Mouse (Mus musculus) forebrain, embryonic 15.5 days (tissue): ENCODE data around the gene Sec61a2. TPM values are rescaled to one million over a fixed set of nuclear protein-coding genes. Genes with fewer than 3 reads are reported as not detected.

ENCODE experiments used
- ATAC-seq: fragments of 200-750 bp; cut with Nextera tagmentation; replicated peaks from 2 replicates; pipeline ENCODE4 v1.8.0; 2017; ENCODE audit warnings: mild to moderate bottlenecking, moderate TSS enrichment, moderate library complexity
- H3K27ac ChIP-seq: fragments of 300-500 bp; sonication (generic); replicated peaks from 2 replicates; pipeline ENCODE4 v1.5.1; 2015; ENCODE audit warnings: mild to moderate bottlenecking, inconsistent platforms
- H3K27me3 ChIP-seq: fragments of 300-500 bp; sonication (generic); 2 replicates; pipeline ENCODE4 v1.6.1; 2015; ENCODE audit warnings: inconsistent platforms
- H3K36me3 ChIP-seq: fragments of 300-500 bp; sonication (generic); 2 replicates; pipeline ENCODE4 v1.6.1; 2015; ENCODE audit warnings: mild to moderate bottlenecking, inconsistent platforms
- H3K4me1 ChIP-seq: fragments of 300-500 bp; sonication (generic); 2 replicates; pipeline ENCODE4 v1.6.1; 2015; ENCODE audit warnings: inconsistent platforms
- H3K4me2 ChIP-seq: fragments of 300-500 bp; sonication (generic); replicated peaks from 2 replicates; pipeline ENCODE4 v1.6.1; 2015; ENCODE audit warnings: mild to moderate bottlenecking, inconsistent platforms
- H3K4me3 ChIP-seq: fragments of 300-500 bp; sonication (generic); 2 replicates; pipeline ENCODE4 v1.5.1; 2015; ENCODE audit warnings: mild to moderate bottlenecking, inconsistent platforms
- H3K9ac ChIP-seq: fragments of 300-500 bp; sonication (generic); replicated peaks from 2 replicates; pipeline ENCODE4 v1.6.1; 2015; ENCODE audit warnings: mild to moderate bottlenecking, inconsistent platforms
- H3K9me3 ChIP-seq: fragments of 300-500 bp; sonication (generic); 2 replicates; pipeline ENCODE4 v1.6.1; 2016; ENCODE audit warnings: inconsistent platforms
- WGBS: fragments of 180-500 bp; shearing (Covaris S2); methylation state at CpG from one replicate; pipeline ENCODE4 v1.1.7; 2015; ENCODE audit warnings: mixed read lengths; 5-methylcytosine and 5-hydroxymethylcytosine counted together
- polyA plus RNA-seq: library from polyadenylated mRNA; unstranded; fragments of >200 nt; fragmentation: Nextera tagmentation; extraction: Ambion mirVana; gene quantifications from 2 replicates; pipeline ENCODE4 v1.2.1, GENCODE M21; 2015

The Sec61a2 gene
- polyA plus RNA-seq, 1 experiment from 2014 or later: 95.8 TPM

DNA sequence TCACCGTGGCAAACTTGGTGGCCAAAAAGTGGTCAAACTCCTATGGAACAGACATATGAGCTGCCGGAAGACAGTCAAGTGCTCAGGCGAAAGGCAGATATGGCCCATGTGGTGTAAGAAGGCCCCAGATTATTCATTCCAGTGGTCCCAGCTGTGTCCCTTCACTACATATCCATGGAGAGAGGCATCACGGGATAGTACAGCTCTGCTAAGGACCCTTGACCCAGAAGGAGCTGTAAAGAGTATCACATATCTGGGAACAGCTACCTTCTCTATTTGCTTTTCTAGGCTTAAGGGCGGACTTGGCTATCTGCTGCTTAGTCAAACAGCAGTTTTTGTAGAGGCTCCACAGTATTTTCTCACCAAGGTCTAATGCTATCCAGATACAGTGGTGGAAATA is 34.6 kb upstream of the Sec61a2 start:
- Histone ChIP-seq H3K9ac (no peak overlapping the region), H3K4me1 (no peaks in the 10 kb centered on the region), H3K4me3 (no peak overlapping the region), H3K27me3 (no peaks in the 10 kb centered on the region), H3K27ac (no peak overlapping the region), H3K4me2 (no peak overlapping the region), H3K9me3 (no peaks in the 10 kb centered on the region), H3K36me3 (peaks cover 14% of the 10 kb centered on the region)
- ATAC-seq: no peak
- WGBS: 93% methylated on average over 5 of the region's 5 CpGs

- WGBS: 96% methylated on average over 5 of the region's 5 CpGs
- H3K36me3 ChIP-seq: peaks cover 17% of the 10 kb centered on the region
- ATAC-seq: no peak
Observed at GRCm38 (mm10) chr2:5927481-5927880, 32.2 kb upstream of the Sec61a2 start.

GRCm38 (mm10) chr2:5923786-5924185 is 28.6 kb upstream of the Sec61a2 start:
- Histone ChIP-seq H3K27me3 (no peaks in the 10 kb centered on the region), H3K4me2 (no peak overlapping the region), H3K9me3 (no peaks in the 10 kb centered on the region), H3K9ac (no peak overlapping the region), H3K4me3 (no peak overlapping the region), H3K36me3 (peaks cover 8% of the 10 kb centered on the region; the same call in 1 of the 2 replicates), H3K27ac (no peak overlapping the region), H3K4me1 (no peaks in the 10 kb centered on the region)
- ATAC-seq: no peak
- WGBS: 87% methylated on average over 9 of the region's 9 CpGs

More at GRCm38 (mm10) chr2:5927481-5927880, 32.2 kb upstream of the Sec61a2 start:
- no peak overlapping the region for H3K4me2 ChIP-seq
- H3K4me3 ChIP-seq: no peak overlapping the region
- no peaks in the 10 kb centered on the region for H3K4me1 ChIP-seq
- H3K9ac ChIP-seq: no peak overlapping the region
- no peak overlapping the region for H3K27ac ChIP-seq
- no peaks in the 10 kb centered on the region for H3K9me3 ChIP-seq
- H3K27me3 ChIP-seq: no peaks in the 10 kb centered on the region

DNA sequence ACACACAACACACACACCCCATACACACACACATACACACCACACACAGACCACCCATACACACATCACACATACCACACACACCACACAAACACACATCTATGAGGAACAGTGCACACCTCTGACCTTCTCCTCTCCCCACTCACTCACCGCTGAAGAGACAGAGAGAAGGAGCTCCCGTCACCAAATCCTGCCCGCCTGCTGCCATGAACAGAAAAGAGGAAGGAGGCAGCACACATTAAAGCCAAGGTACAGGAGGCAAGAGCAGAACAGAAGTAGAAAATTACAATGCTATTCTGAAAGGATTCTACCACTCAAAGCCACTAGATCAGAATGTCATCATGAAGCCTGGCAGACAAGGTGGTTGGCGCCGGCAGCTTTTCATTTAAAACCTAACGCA is 27.6 kb upstream of the Sec61a2 start:
- no peaks in the 10 kb centered on the region for H3K27me3 ChIP-seq
- no peak overlapping the region for H3K4me3 ChIP-seq
- no peaks in the 10 kb centered on the region for H3K4me1 ChIP-seq
- no peak overlapping the region for H3K4me2 ChIP-seq
- no peak overlapping the region for H3K9ac ChIP-seq
- 95% methylated on average over 6 of the region's 6 CpGs for WGBS
- no peak overlapping the region for H3K27ac ChIP-seq
- H3K9me3 ChIP-seq: no peaks in the 10 kb centered on the region
- ATAC-seq: no peak
- peaks cover 10% of the 10 kb centered on the region; the same call in 1 of the 2 replicates for H3K36me3 ChIP-seq

- no peak overlapping the region for H3K4me3 ChIP-seq
- H3K4me2 ChIP-seq: no peak overlapping the region
- ATAC-seq: peak; percentile 43; the same call in 1 of the 2 replicates
- peaks cover 9% of the 10 kb centered on the region for H3K4me1 ChIP-seq
- no peaks in the 10 kb centered on the region for H3K27me3 ChIP-seq
- no peak overlapping the region for H3K27ac ChIP-seq
- H3K9me3 ChIP-seq: no peaks in the 10 kb centered on the region
- H3K36me3 ChIP-seq: no peaks in the 10 kb centered on the region
- H3K9ac ChIP-seq: no peak overlapping the region
- WGBS: 58% methylated on average over 16 of the region's 16 CpGs
Observed at GRCm38 (mm10) chr2:5911282-5911965, 16.2 kb upstream of the Sec61a2 start.

GRCm38 (mm10) chr2:5906625-5907024 is 11.4 kb upstream of the Sec61a2 start:
- Histone ChIP-seq H3K27me3 (no peaks in the 10 kb centered on the region), H3K4me2 (no peak overlapping the region), H3K9me3 (no peaks in the 10 kb centered on the region), H3K4me3 (no peak overlapping the region), H3K4me1 (peaks cover 12% of the 10 kb centered on the region), H3K9ac (no peak overlapping the region), H3K27ac (peak overlapping the region; percentile 70), H3K36me3 (peaks cover 3% of the 10 kb centered on the region)
- WGBS: 44% methylated on average over 3 of the region's 3 CpGs
- ATAC-seq: 0 out of 2 replicates have a peak, but pooled peaks have one; percentile 23

DNA sequence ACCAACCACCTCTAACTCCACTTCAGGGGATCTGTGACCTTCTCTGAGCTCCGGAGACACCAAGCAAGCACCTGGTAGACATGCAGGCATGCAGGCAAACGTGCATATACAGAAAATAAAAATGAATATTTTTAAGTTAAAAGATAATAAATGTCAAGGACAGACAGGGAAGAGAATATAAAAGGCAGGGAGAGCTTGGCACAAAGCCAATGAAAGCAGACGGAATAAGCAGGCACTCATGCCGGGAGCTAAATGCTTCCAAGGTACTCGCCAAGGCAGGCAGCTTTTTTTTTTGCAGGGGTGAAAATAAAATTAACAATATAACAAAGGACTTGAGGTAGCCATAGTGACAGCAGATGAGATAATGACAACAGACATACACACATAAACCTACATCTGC is 10.9 kb upstream of the Sec61a2 start:
- Histone ChIP-seq H3K4me2 (no peak overlapping the region), H3K4me3 (no peak overlapping the region), H3K36me3 (peaks cover 3% of the 10 kb centered on the region), H3K9ac (no peak overlapping the region), H3K27ac (peak overlapping the region; percentile 70), H3K9me3 (no peaks in the 10 kb centered on the region), H3K27me3 (no peaks in the 10 kb centered on the region), H3K4me1 (0 out of 2 replicates have a peak, but pooled peaks cover 9% of the 10 kb centered on the region)
- WGBS: 21% methylated on average over 5 of the region's 5 CpGs
- 0 out of 2 replicates have a peak, but pooled peaks have one; percentile 46 for ATAC-seq

DNA sequence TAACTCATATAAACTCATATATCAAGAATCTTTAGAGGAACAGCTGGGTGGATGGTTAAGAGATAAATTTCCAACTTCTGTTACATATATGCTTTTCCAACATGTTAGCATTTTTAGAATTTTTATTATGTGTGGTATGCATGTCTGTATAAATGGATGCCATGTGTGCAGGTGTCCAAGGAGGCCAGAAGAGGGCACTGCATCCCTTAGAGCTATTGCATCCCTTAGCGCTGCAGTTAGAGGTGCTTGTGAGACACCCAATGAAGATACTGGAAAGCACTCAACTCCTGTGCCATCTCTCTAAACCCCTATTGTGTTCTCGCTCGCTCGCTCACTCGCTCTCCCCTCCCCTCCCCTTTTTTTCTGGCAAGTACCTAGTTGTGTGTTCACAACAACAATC is 4.9 kb upstream of the Sec61a2 start:
- ATAC-seq: no peak
- peaks cover 11% of the 10 kb centered on the region for H3K36me3 ChIP-seq
- no peaks in the 10 kb centered on the region for H3K9me3 ChIP-seq
- no peaks in the 10 kb centered on the region for H3K27me3 ChIP-seq
- H3K4me2 ChIP-seq: no peak overlapping the region
- WGBS: 37% methylated on average over 5 of the region's 5 CpGs
- no peak overlapping the region for H3K4me3 ChIP-seq
- H3K27ac ChIP-seq: no peak overlapping the region
- H3K4me1 ChIP-seq: no peaks in the 10 kb centered on the region
- H3K9ac ChIP-seq: no peak overlapping the region

- no peak; the same call in 1 of the 2 replicates for ATAC-seq
- no peak overlapping the region for H3K27ac ChIP-seq
Observed at GRCm38 (mm10) chr2:5894296-5894695, 936 bp downstream of the Sec61a2 start.

GRCm38 (mm10) chr2:5889412-5889811 is 5.8 kb downstream of the Sec61a2 start:
- H3K9ac ChIP-seq: no peak overlapping the region

More at GRCm38 (mm10) chr2:5894296-5894695, 936 bp downstream of the Sec61a2 start:
- peak overlapping the region; percentile 99 for H3K4me3 ChIP-seq
- peaks cover 18% of the 10 kb centered on the region for H3K36me3 ChIP-seq
- no peaks in the 10 kb centered on the region for H3K9me3 ChIP-seq
- H3K9ac ChIP-seq: peak overlapping the region; percentile 94
- H3K4me1 ChIP-seq: peaks cover 23% of the 10 kb centered on the region
- H3K27me3 ChIP-seq: no peaks in the 10 kb centered on the region
- 41% methylated on average over 11 of the region's 11 CpGs for WGBS
- H3K4me2 ChIP-seq: peak overlapping the region; percentile 66

GRCm38 (mm10) chr2:5888865-5889264 is 6.4 kb downstream of the Sec61a2 start:
- H3K4me2 ChIP-seq: no peak overlapping the region
- no peak for ATAC-seq
- no peak overlapping the region for H3K9ac ChIP-seq
- H3K4me1 ChIP-seq: peaks cover 18% of the 10 kb centered on the region
- H3K27ac ChIP-seq: no peak overlapping the region
- peaks cover 44% of the 10 kb centered on the region for H3K36me3 ChIP-seq
- 89% methylated on average over 5 of the region's 5 CpGs for WGBS
- no peaks in the 10 kb centered on the region for H3K9me3 ChIP-seq
- H3K4me3 ChIP-seq: no peak overlapping the region
- H3K27me3 ChIP-seq: no peaks in the 10 kb centered on the region

More at GRCm38 (mm10) chr2:5889412-5889811, 5.8 kb downstream of the Sec61a2 start:
- no peak overlapping the region for H3K4me3 ChIP-seq
- no peak for ATAC-seq
- H3K4me1 ChIP-seq: peaks cover 21% of the 10 kb centered on the region
- no peaks in the 10 kb centered on the region for H3K27me3 ChIP-seq
- H3K4me2 ChIP-seq: no peak overlapping the region
- H3K36me3 ChIP-seq: peaks cover 42% of the 10 kb centered on the region
- no peak overlapping the region for H3K27ac ChIP-seq
- no peaks in the 10 kb centered on the region for H3K9me3 ChIP-seq
- 71% methylated on average over 2 of the region's 2 CpGs for WGBS

DNA sequence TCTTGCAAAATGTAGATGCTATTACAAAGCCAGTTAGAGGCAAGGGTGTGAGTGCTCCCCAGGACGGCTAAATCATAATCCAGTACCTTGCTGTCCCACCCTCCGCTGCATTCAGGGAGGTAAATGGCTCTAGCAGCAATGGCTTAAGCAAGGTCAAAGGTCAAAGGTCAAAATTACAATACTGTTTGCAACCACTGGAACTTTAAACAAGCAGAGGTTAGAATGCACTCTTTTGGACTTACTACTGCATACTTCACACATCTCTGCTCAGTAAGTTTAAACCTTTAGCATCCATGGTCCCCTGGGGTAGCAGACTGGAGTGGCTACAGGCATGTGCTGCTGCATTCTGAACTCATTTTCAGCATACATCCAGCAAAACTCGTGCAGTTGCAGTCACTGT is 17.8 kb downstream of the Sec61a2 start:
- H3K4me1 ChIP-seq: no peaks in the 10 kb centered on the region
- no peaks in the 10 kb centered on the region for H3K9me3 ChIP-seq
- no peak for ATAC-seq
- H3K27me3 ChIP-seq: no peaks in the 10 kb centered on the region
- peaks cover 71% of the 10 kb centered on the region for H3K36me3 ChIP-seq
- no peak overlapping the region for H3K27ac ChIP-seq
- no peak overlapping the region for H3K9ac ChIP-seq
- WGBS: 75% methylated on average over 3 of the region's 3 CpGs
- no peak overlapping the region for H3K4me2 ChIP-seq
- no peak overlapping the region for H3K4me3 ChIP-seq

DNA sequence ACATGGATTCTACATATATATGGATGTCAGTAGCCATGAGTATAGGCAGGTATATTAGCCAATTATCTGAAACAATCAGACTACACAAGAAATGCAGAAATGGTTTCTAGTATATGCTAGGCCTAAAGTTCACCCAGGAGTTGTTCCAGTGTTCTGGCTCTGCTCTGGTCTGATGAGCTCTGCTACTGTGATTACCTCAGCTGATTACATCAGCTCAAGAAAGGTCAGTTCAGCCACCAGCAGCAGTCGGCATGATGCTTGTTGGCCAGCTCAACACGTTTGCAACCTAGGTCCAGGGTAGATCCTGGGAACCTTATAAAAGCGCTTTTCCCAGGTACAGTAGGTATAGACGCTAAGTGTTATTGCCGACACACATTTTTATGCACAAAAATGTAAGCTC is 25.5 kb downstream of the Sec61a2 start:
- no peak overlapping the region for H3K27ac ChIP-seq
- ATAC-seq: no peak
- peaks cover 57% of the 10 kb centered on the region for H3K36me3 ChIP-seq
- H3K4me3 ChIP-seq: no peak overlapping the region
- no peak overlapping the region for H3K9ac ChIP-seq
- WGBS: 92% methylated on average over 5 of the region's 5 CpGs
- H3K27me3 ChIP-seq: no peaks in the 10 kb centered on the region
- H3K4me2 ChIP-seq: no peak overlapping the region
- no peaks in the 10 kb centered on the region for H3K4me1 ChIP-seq
- H3K9me3 ChIP-seq: no peaks in the 10 kb centered on the region
